Mouse (Mus musculus) embryonic facial prominence, embryonic 11.5 days (tissue): ENCODE results near the gene Dglucy. TPM values are rescaled to one million over a fixed set of nuclear protein-coding genes. Genes with fewer than 3 reads are reported as not detected.

Experiments used
- ATAC-seq: fragments of 200-750 bp; cut with Nextera tagmentation; replicated peaks from 2 replicates; pipeline ENCODE4 v1.8.0; 2017; ENCODE audit warnings: low read depth; ENCODE audit not compliant: insufficient number of reproducible peaks, low FRiP score, low TSS enrichment
- DNase-seq: peaks from one replicate; pipeline ENCODE4 v3.0.0-alpha.2; 2015; ENCODE audit warnings: low spot score
- H3K27ac ChIP-seq: fragments of 300-500 bp; sonication (generic); replicated peaks from 2 replicates; pipeline ENCODE4 v1.5.1; 2014; ENCODE audit warnings: mild to moderate bottlenecking, low read depth, low read length, control low read depth
- H3K27me3 ChIP-seq: fragments of 300-500 bp; sonication (generic); 2 replicates; pipeline ENCODE4 v1.6.1; 2014; ENCODE audit warnings: mild to moderate bottlenecking, low read length, moderate library complexity, mixed read lengths; ENCODE audit not compliant: control insufficient read depth, insufficient read depth
- H3K36me3 ChIP-seq: fragments of 300-500 bp; sonication (generic); replicated peaks from 2 replicates; pipeline ENCODE4 v1.6.1; 2014; ENCODE audit warnings: low read depth, mild to moderate bottlenecking, low read length, moderate library complexity, mixed read lengths; ENCODE audit not compliant: control insufficient read depth, insufficient read depth
- H3K4me1 ChIP-seq: fragments of 300-500 bp; sonication (generic); 2 replicates; pipeline ENCODE4 v1.6.1; 2014; ENCODE audit warnings: low read length, mixed read lengths; ENCODE audit not compliant: control insufficient read depth, insufficient read depth
- H3K4me2 ChIP-seq: fragments of 300-500 bp; sonication (generic); 2 replicates; pipeline ENCODE4 v1.6.1; 2014; ENCODE audit warnings: low read depth, mild to moderate bottlenecking, control low read depth, low read length, moderate library complexity
- H3K4me3 ChIP-seq: fragments of 300-500 bp; sonication (generic); 2 replicates; pipeline ENCODE4 v1.5.1; 2014; ENCODE audit warnings: low read depth, low read length, control low read depth
- H3K9ac ChIP-seq: fragments of 300-500 bp; sonication (generic); replicated peaks from 2 replicates; pipeline ENCODE4 v1.6.1; 2014; ENCODE audit warnings: mild to moderate bottlenecking, control low read depth, low read length
- H3K9me3 ChIP-seq: fragments of 300-500 bp; sonication (generic); replicated peaks from 2 replicates; pipeline ENCODE4 v1.6.1; 2016; ENCODE audit warnings: mild to moderate bottlenecking, low read length, inconsistent platforms, mixed read lengths; ENCODE audit not compliant: control insufficient read depth
- WGBS: fragments of 180-500 bp; shearing (Covaris S2); extraction: QIAGEN DNeasy Blood & Tissue Kit; methylation state at CpG from one replicate; pipeline ENCODE4 v1.1.7; 2014; 5-methylcytosine and 5-hydroxymethylcytosine counted together
- polyA plus RNA-seq: library from polyadenylated mRNA; unstranded; fragments of >200 nt; fragmentation: Nextera tagmentation; extraction: Ambion mirVana; gene quantifications from 2 replicates; pipeline ENCODE4 v1.2.1, GENCODE M21; 2014

The Dglucy gene
- polyA plus RNA-seq, 1 experiment from 2014 or later = 1.2 TPM

GRCm38 (mm10) chr12:100852370-100852769 lies 73.5 kb downstream of the Dglucy start:
- Histone ChIP-seq H3K36me3 (no peaks in the 10 kb centered on the region), H3K4me2 (no peak overlapping the region), H3K27ac (no peak overlapping the region), H3K9ac (no peak overlapping the region), H3K27me3 (no peaks in the 10 kb centered on the region), H3K4me3 (no peak overlapping the region), H3K9me3 (no peaks in the 10 kb centered on the region), H3K4me1 (no peaks in the 10 kb centered on the region)
- ATAC-seq (no peak), DNase-seq (no peak)
- 76% methylated on average over 3 of the region's 3 CpGs for WGBS

DNA sequence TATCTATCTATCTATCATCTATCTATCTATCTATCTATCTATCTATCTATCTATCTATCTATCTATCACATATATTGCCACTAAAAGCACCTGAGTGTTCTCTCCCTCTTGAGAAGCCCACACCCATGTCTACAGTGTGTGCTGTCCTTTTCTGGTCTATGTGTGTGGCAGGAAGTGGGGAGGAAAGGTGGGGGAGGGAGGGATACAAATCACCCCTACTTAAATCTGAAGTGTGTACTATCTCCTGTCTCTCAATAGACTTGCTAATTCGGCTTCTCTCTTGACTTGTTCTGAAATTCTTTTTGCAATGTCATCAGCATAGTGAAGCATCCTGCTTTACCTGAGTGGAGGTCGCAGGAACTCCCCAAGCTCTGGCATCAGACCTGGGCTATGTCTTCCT lies 77.5 kb downstream of the Dglucy start:
- H3K9me3 ChIP-seq = no peaks in the 10 kb centered on the region
- H3K36me3 ChIP-seq = no peaks in the 10 kb centered on the region
- ATAC-seq (no peak), DNase-seq (no peak)
- no peak overlapping the region for H3K4me3 ChIP-seq
- H3K4me1 ChIP-seq = no peaks in the 10 kb centered on the region
- no peak overlapping the region for H3K27ac ChIP-seq
- H3K4me2 ChIP-seq = no peak overlapping the region
- 82% methylated on average over 2 of the region's 2 CpGs for WGBS
- no peaks in the 10 kb centered on the region for H3K27me3 ChIP-seq
- H3K9ac ChIP-seq = no peak overlapping the region

DNA sequence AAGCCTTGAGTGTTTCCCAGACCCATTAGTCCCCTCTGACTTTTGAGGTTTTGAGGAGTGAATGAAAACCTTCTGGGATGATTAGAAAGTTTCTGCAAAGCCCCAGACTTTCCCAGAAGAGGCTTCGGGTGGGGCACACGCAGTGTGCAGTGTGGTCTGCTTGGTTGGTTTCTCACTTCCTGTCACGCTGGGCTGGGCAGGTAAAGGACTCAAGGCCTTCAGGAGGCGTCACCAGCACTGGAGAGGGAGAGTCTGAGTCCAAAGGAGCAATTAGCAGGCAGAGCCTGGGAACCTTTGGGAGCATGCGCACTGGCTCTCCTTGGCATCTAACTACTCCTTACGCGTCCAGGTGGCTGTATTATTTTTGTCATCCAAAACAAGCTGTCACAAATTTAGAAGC lies 78.9 kb downstream of the Dglucy start:
- no peaks in the 10 kb centered on the region for H3K9me3 ChIP-seq
- no peak overlapping the region for H3K4me3 ChIP-seq
- no peak for ATAC-seq
- H3K4me1 ChIP-seq = no peaks in the 10 kb centered on the region
- no peak overlapping the region for H3K9ac ChIP-seq
- H3K27me3 ChIP-seq = no peaks in the 10 kb centered on the region
- no peak for DNase-seq
- 72% methylated on average over 7 of the region's 7 CpGs for WGBS
- H3K27ac ChIP-seq = no peak overlapping the region
- H3K4me2 ChIP-seq = no peak overlapping the region
- H3K36me3 ChIP-seq = no peaks in the 10 kb centered on the region

DNA sequence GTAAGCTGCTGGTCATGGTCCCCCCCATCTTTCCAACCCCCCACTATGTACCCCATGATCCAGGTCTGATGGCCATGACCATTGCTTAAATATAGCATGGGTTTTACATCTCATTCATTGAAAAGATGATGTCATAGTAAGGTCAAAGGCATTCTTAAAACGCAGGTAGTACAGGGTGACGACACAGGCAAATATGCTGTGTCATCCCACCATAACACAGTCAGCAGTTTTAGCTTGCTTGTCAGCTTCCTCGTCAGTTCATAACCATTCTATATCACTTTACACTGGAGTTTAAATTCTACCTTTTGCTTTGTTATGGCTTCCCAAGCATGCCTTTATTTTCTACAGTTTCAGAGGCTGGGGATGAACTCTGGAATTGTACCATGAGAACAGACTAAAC lies 83.4 kb downstream of the Dglucy start:
- Histone ChIP-seq H3K4me3 (no peak overlapping the region), H3K27ac (no peak overlapping the region), H3K9ac (no peak overlapping the region), H3K4me2 (no peak overlapping the region), H3K27me3 (no peaks in the 10 kb centered on the region), H3K9me3 (no peaks in the 10 kb centered on the region), H3K4me1 (no peaks in the 10 kb centered on the region), H3K36me3 (no peaks in the 10 kb centered on the region)
- ATAC-seq (no peak), DNase-seq (no peak)
- WGBS = 89% methylated on average over 3 of the region's 3 CpGs

DNA sequence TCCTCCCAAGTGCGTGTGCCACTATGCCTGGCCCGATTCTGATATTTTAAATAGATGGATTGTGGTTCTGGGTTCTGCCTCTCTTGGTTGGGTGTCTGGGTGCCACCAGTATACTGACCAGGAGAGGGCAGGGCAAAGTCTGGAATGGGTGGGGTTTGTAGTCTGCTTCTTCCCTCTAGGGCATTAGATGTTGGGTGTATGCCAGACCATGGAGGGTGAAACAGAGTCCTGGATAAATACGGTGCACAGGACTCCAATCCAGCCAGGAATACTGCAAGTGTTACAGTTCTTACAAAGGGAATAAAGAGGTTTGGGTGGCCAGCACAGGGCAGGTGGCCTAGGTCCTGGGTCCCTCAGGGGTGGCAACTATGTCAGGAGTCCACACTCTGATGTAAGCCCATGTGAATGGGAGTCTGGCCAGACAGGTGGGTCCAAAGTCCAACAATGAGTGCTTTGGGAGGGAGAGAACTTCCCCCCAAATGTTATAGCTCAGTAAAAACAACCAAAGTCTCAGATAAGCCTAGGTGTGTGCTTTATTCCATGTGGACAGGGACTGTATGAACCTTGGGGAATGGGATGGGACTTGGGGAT lies 84.1 kb downstream of the Dglucy start:
- no peaks in the 10 kb centered on the region for H3K27me3 ChIP-seq
- H3K4me1 ChIP-seq = no peaks in the 10 kb centered on the region
- no peak overlapping the region for H3K4me3 ChIP-seq
- 86% methylated on average over 3 of the region's 3 CpGs for WGBS
- no peak for ATAC-seq
- no peak overlapping the region for H3K9ac ChIP-seq
- no peak overlapping the region for H3K27ac ChIP-seq
- no peaks in the 10 kb centered on the region for H3K9me3 ChIP-seq
- no peaks in the 10 kb centered on the region for H3K36me3 ChIP-seq
- H3K4me2 ChIP-seq = no peak overlapping the region
- no peak for DNase-seq

GRCm38 (mm10) chr12:100865072-100865471 lies 86.2 kb downstream of the Dglucy start:
- no peaks in the 10 kb centered on the region for H3K9me3 ChIP-seq
- H3K4me2 ChIP-seq = no peak overlapping the region
- no peaks in the 10 kb centered on the region for H3K27me3 ChIP-seq
- no peak for DNase-seq
- ATAC-seq = no peak
- H3K4me3 ChIP-seq = no peak overlapping the region
- H3K36me3 ChIP-seq = no peaks in the 10 kb centered on the region
- no peak overlapping the region for H3K27ac ChIP-seq
- H3K4me1 ChIP-seq = no peaks in the 10 kb centered on the region
- H3K9ac ChIP-seq = no peak overlapping the region

- 80% methylated on average over 11 of the region's 11 CpGs for WGBS
- Histone ChIP-seq H3K9me3 (no peaks in the 10 kb centered on the region), H3K27me3 (no peaks in the 10 kb centered on the region), H3K4me2 (no peak overlapping the region), H3K27ac (no peak overlapping the region), H3K4me3 (no peak overlapping the region), H3K9ac (no peak overlapping the region), H3K4me1 (no peaks in the 10 kb centered on the region), H3K36me3 (no peaks in the 10 kb centered on the region)
- ATAC-seq (no peak), DNase-seq (no peak)
These were observed 86.7 kb downstream of the Dglucy start for GRCm38 (mm10) chr12:100865509-100866078.

DNA sequence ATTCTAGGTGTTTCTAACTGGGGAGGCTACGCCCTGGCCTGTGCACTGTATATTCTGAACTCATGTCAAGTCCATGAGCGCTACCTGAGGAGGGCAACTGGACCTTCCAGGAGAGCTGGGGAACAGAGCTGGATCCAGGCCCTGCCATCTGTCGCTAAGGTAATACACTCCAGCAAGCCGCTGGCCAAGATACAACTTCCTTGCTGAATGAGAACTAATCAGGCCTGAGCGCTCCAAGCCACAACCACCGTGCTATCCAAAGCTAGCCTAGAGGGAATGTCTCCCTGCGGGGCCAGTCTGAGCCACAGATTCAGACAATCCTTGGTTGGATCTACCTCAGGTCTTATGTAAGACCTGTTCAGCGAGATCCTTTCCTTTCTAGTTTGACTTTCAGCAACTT lies 88.2 kb downstream of the Dglucy start:
- no peak overlapping the region for H3K4me2 ChIP-seq
- DNase-seq (no peak), ATAC-seq (no peak)
- no peaks in the 10 kb centered on the region for H3K9me3 ChIP-seq
- WGBS = 86% methylated on average over 8 of the region's 8 CpGs
- no peak overlapping the region for H3K9ac ChIP-seq
- H3K27ac ChIP-seq = no peak overlapping the region
- no peak overlapping the region for H3K4me3 ChIP-seq
- H3K27me3 ChIP-seq = no peaks in the 10 kb centered on the region
- no peaks in the 10 kb centered on the region for H3K36me3 ChIP-seq
- no peaks in the 10 kb centered on the region for H3K4me1 ChIP-seq
